ENCODE assay signal across 12 mouse cellular contexts in the genomic region with DNA sequence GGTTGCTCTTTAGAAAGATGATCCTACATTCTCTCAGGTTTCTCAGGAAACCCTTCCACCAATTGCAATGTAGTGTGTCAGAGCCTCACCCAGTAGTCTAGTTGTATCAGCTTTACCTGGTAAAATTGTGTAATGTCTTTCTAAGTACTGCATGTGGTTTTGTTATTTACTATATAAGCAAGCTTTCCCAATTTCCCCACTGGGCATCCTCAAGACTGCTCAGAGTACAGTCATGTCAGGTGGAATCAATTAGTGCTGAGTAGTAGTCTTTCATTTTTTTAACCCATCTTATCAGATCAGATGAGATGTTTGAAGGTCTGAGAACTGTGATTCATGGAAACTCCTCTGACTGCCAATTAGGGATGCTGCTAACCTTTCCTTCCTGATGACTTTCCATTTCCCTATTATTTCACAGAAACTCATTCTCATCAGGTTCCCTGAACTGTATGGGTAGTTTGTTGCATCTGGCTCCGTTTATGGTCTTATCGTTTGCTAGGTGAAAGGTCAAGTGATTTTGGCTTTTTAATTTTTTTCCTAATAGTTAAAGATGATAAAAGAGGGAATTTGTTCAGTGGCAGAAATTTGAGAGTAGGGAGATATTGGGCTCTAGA.
A peak's percentile ranks its signal among the peaks of the same experiment; 100 is the strongest.
DNase-seq lines count a peak whose midpoint lies in the region; ATAC-seq and TF ChIP-seq lines count a peak whose summit lies in the region.
"Had no signal": no experiment of that assay in that cellular context is flagged by ENCODE, and none has a peak within 500 bp of the region (broad histone marks: within the 10 kb centered on the region; RNA-seq: fewer than 3 reads in every experiment).

No protein-coding gene starts in this region.

- TF ChIP-seq CTCF in heart, postnatal 0 days (IDR thresholded peaks at IDR 0.05; ENCODE audit: low read depth), result no peak
- TF ChIP-seq CTCF in heart, adult 2 months (IDR thresholded peaks at IDR 0.05), result no peak

- no peaks in the 10 kb centered on the region for H3K9me3 ChIP-seq in heart, postnatal 0 days (replicated peaks; ENCODE audit: control insufficient read depth, low read length)
- peaks cover 2% of the 10 kb centered on the region; the same call in 1 of the 2 replicates for H3K9me3 ChIP-seq in midbrain, embryonic 11.5 days (ENCODE audit: control insufficient read depth, low read length)
- H3K9me3 ChIP-seq in midbrain, embryonic 10.5 days (replicated peaks), result no peaks in the 10 kb centered on the region
- H3K9me3 ChIP-seq in midbrain, embryonic 13.5 days, result no peaks in the 10 kb centered on the region

- no peak overlapping the region for H3K9ac ChIP-seq in heart, postnatal 0 days (replicated peaks; ENCODE audit: low read depth, low read length)
- H3K9ac ChIP-seq in heart, adult 2 months (ENCODE audit: low read depth, low read length), result no peak overlapping the region
- no peak overlapping the region for H3K9ac ChIP-seq in midbrain, embryonic 11.5 days (ENCODE audit: low read length)
- no peak overlapping the region for H3K9ac ChIP-seq in midbrain, embryonic 13.5 days (replicated peaks)

- no peaks in the 10 kb centered on the region for H3K79me2 ChIP-seq in heart, adult 2 months (replicated peaks; ENCODE audit: control insufficient read depth, insufficient read depth, low read length)

- H3K4me3 ChIP-seq in heart, postnatal 0 days (ENCODE audit: low read depth, low read length), result no peak overlapping the region
- H3K4me3 ChIP-seq in heart, adult 2 months, result no peak overlapping the region
- H3K4me3 ChIP-seq in midbrain, embryonic 11.5 days (ENCODE audit: low read depth, low read length), result no peak overlapping the region
- H3K4me3 ChIP-seq in midbrain, embryonic 10.5 days, result no peak overlapping the region
- no peak overlapping the region for H3K4me3 ChIP-seq in midbrain, embryonic 13.5 days (replicated peaks)

- DNase-seq in heart, postnatal 0 days (ENCODE audit: low spot score), result no peak
- no peak for DNase-seq in heart, adult 2 months
- DNase-seq in midbrain, embryonic 11.5 days (ENCODE audit: low spot score, missing footprints), result no peak
- DNase-seq in midbrain, embryonic 10.5 days (ENCODE audit: low spot score), result no peak
- no peak for DNase-seq in B cell, adult 2 months
- no peak for DNase-seq in ovary, postnatal 10 days (ENCODE audit: low spot score)
- DNase-seq: adrenal gland, adult 2 months; heart, adult 18-20 months; right cerebral cortex, postnatal 25 days had no signal

- H3K4me2 ChIP-seq in heart, postnatal 0 days (ENCODE audit: low read depth, low read length), result no peak overlapping the region
- H3K4me2 ChIP-seq in midbrain, embryonic 11.5 days, result no peak overlapping the region
- no peak overlapping the region for H3K4me2 ChIP-seq in midbrain, embryonic 13.5 days (replicated peaks)

- no peak for TF ChIP-seq EP300 in heart, postnatal 0 days (IDR thresholded peaks at IDR 0.05; ENCODE audit: low read depth)
- no peak for TF ChIP-seq EP300 in heart, adult 2 months (IDR thresholded peaks at IDR 0.05; ENCODE audit: insufficient read depth, low read depth, low read length)

- WGBS in heart, postnatal 0 days, result 73% methylated on average over 2 of the region's 2 CpGs
- 70% methylated on average over 2 of the region's 2 CpGs for WGBS in heart, adult 2 months
- WGBS in midbrain, embryonic 11.5 days, result 91% methylated on average over 2 of the region's 2 CpGs
- WGBS in midbrain, embryonic 10.5 days, result 91% methylated on average over 2 of the region's 2 CpGs
- WGBS in midbrain, embryonic 13.5 days, result 94% methylated on average over 2 of the region's 2 CpGs

- no peaks in the 10 kb centered on the region for H3K36me3 ChIP-seq in heart, postnatal 0 days (replicated peaks; ENCODE audit: control insufficient read depth, insufficient read depth, low read length)
- H3K36me3 ChIP-seq in heart, adult 2 months (ENCODE audit: control insufficient read depth, insufficient read depth, low read length), result no peaks in the 10 kb centered on the region
- no peaks in the 10 kb centered on the region for H3K36me3 ChIP-seq in midbrain, embryonic 11.5 days (ENCODE audit: control insufficient read depth, insufficient read depth, low read length)
- H3K36me3 ChIP-seq in midbrain, embryonic 10.5 days, result no peaks in the 10 kb centered on the region
- no peaks in the 10 kb centered on the region for H3K36me3 ChIP-seq in midbrain, embryonic 13.5 days

- no peaks in the 10 kb centered on the region for H3K4me1 ChIP-seq in heart, postnatal 0 days (ENCODE audit: control insufficient read depth, insufficient read depth)
- H3K4me1 ChIP-seq in heart, adult 2 months (ENCODE audit: control insufficient read depth, insufficient read depth, low read length), result no peaks in the 10 kb centered on the region
- H3K4me1 ChIP-seq in midbrain, embryonic 11.5 days (ENCODE audit: control insufficient read depth, insufficient read depth, low read length), result no peaks in the 10 kb centered on the region
- H3K4me1 ChIP-seq in midbrain, embryonic 10.5 days, result no peaks in the 10 kb centered on the region
- H3K4me1 ChIP-seq in midbrain, embryonic 13.5 days (replicated peaks), result no peaks in the 10 kb centered on the region

- peak; percentile 24; the same call in 1 of the 2 replicates for ATAC-seq in heart, postnatal 0 days (ENCODE audit: insufficient read depth, low read depth)
- ATAC-seq in midbrain, embryonic 11.5 days (ENCODE audit: low FRiP score), result peak; percentile 45
- peak; percentile 58; the same call in 1 of the 2 replicates for ATAC-seq in midbrain, embryonic 13.5 days
- ATAC-seq: Patski had no signal

- H3K27me3 ChIP-seq in heart, postnatal 0 days (ENCODE audit: control insufficient read depth, insufficient read depth, low read length), result no peaks in the 10 kb centered on the region
- no peaks in the 10 kb centered on the region for H3K27me3 ChIP-seq in heart, adult 2 months (ENCODE audit: control insufficient read depth, insufficient read depth, low read length)
- no peaks in the 10 kb centered on the region for H3K27me3 ChIP-seq in midbrain, embryonic 11.5 days (ENCODE audit: control insufficient read depth, insufficient read depth, low read length)
- no peaks in the 10 kb centered on the region for H3K27me3 ChIP-seq in midbrain, embryonic 10.5 days (ENCODE audit: low read depth, poor library complexity, severe bottlenecking)
- no peaks in the 10 kb centered on the region for H3K27me3 ChIP-seq in midbrain, embryonic 13.5 days
- H3K27me3 ChIP-seq: CH12.LX, Patski had no signal

- intact Hi-C loops in heart, adult 2 months (cut with DNase I), result no loop called here

- TF ChIP-seq POLR2A in heart, adult 2 months (IDR thresholded peaks at IDR 0.05; ENCODE audit: insufficient read depth, low read depth, low read length), result no peak

- H3K27ac ChIP-seq in heart, postnatal 0 days (ENCODE audit: low read depth), result no peak overlapping the region
- H3K27ac ChIP-seq in heart, adult 2 months, result no peak overlapping the region
- H3K27ac ChIP-seq in midbrain, embryonic 11.5 days (ENCODE audit: low read depth, low read length), result no peak overlapping the region
- H3K27ac ChIP-seq in midbrain, embryonic 10.5 days (replicated peaks), result no peak overlapping the region
- no peak overlapping the region for H3K27ac ChIP-seq in midbrain, embryonic 13.5 days
